Mouse (Mus musculus) heart, embryonic 11.5 days (tissue): ENCODE measurements around the gene Tgfb1. TPM values are rescaled to one million over a fixed set of nuclear protein-coding genes. Genes with fewer than 3 reads are reported as not detected.
A peak's percentile ranks its signal among the peaks of the same experiment; 100 is the strongest.

Experiments
- ATAC-seq: fragments of 200-750 bp; cut with Nextera tagmentation; replicated peaks from 2 replicates; pipeline ENCODE4 v1.8.0; 2017; ENCODE audit warnings: moderate library complexity; ENCODE audit not compliant: insufficient number of reproducible peaks, low FRiP score, low TSS enrichment
- H3K27ac ChIP-seq: fragments of 300-500 bp; sonication (generic); 2 replicates; pipeline ENCODE4 v1.5.1; 2014; ENCODE audit warnings: mild to moderate bottlenecking, low read depth, low read length
- H3K27me3 ChIP-seq: fragments of 300-500 bp; sonication (generic); 2 replicates; pipeline ENCODE4 v1.6.1; 2014; ENCODE audit warnings: mild to moderate bottlenecking, low read length, mixed read lengths; ENCODE audit not compliant: control insufficient read depth, insufficient read depth
- H3K36me3 ChIP-seq: fragments of 300-500 bp; sonication (generic); 2 replicates; pipeline ENCODE4 v1.6.1; 2014; ENCODE audit warnings: mild to moderate bottlenecking, low read length, moderate library complexity, mixed read lengths; ENCODE audit not compliant: control insufficient read depth, insufficient read depth
- H3K4me1 ChIP-seq: fragments of 300-500 bp; sonication (generic); 2 replicates; pipeline ENCODE4 v1.6.1; 2014; ENCODE audit warnings: low read length; ENCODE audit not compliant: control insufficient read depth, insufficient read depth
- H3K4me2 ChIP-seq: fragments of 300-500 bp; sonication (generic); 2 replicates; pipeline ENCODE4 v1.6.1; 2014; ENCODE audit warnings: mild to moderate bottlenecking, moderate library complexity
- H3K4me3 ChIP-seq: fragments of 300-500 bp; sonication (generic); 2 replicates; pipeline ENCODE4 v1.5.1; 2014; ENCODE audit warnings: low read depth, low read length
- H3K9ac ChIP-seq: fragments of 300-500 bp; sonication (generic); 2 replicates; pipeline ENCODE4 v1.6.1; 2014; ENCODE audit warnings: mild to moderate bottlenecking, low read depth, low read length, moderate library complexity
- H3K9me3 ChIP-seq: fragments of 300-500 bp; sonication (generic); replicated peaks from 2 replicates; pipeline ENCODE4 v1.6.1; 2016; ENCODE audit warnings: low read length; ENCODE audit not compliant: control insufficient read depth
- WGBS: fragments of 180-500 bp; shearing (Covaris S2); extraction: QIAGEN DNeasy Blood & Tissue Kit; methylation state at CpG from one replicate; pipeline ENCODE4 v1.1.7; 2014; ENCODE audit not compliant: insufficient replicate concordance; 5-methylcytosine and 5-hydroxymethylcytosine counted together
- polyA plus RNA-seq: library from polyadenylated mRNA; unstranded; fragments of >200 nt; fragmentation: Nextera tagmentation; extraction: Ambion mirVana; gene quantifications from 2 replicates; pipeline ENCODE4 v1.2.1, GENCODE M21; 2014

Tgfb1 gene
- 3.5 and 3.6 TPM in 2 replicates for polyA plus RNA-seq

GRCm38 (mm10) chr7:25686680-25687531, at the start of gene Tgfb1:
Gene Tgfb1 (plus strand): TSS chr7:25687002.
- peak within 1 kb of the TSS; percentile 97 for H3K4me2 ChIP-seq
- H3K4me3 ChIP-seq: peak within 1 kb of the TSS; percentile 75
- peaks cover 3% of the 10 kb centered on the region; the same call in 1 of the 2 replicates for H3K36me3 ChIP-seq
- peaks cover 23% of the 10 kb centered on the region for H3K4me1 ChIP-seq
- peak within 1 kb of the TSS; percentile 80 for H3K9ac ChIP-seq
- WGBS: 1% methylated on average over 45 of the region's 69 CpGs
- ATAC-seq: peak; percentile 36
- H3K27ac ChIP-seq: peak within 1 kb of the TSS; percentile 86
- H3K27me3 ChIP-seq: peaks cover 8% of the 10 kb centered on the region; the same call in 1 of the 2 replicates
- H3K9me3 ChIP-seq: no peaks in the 10 kb centered on the region

GRCm38 (mm10) chr7:25637099-25637498, 49.7 kb upstream of the Tgfb1 start:
- Histone ChIP-seq H3K4me2 (no peak overlapping the region), H3K4me1 (peaks cover 6% of the 10 kb centered on the region; the same call in 1 of the 2 replicates), H3K36me3 (no peaks in the 10 kb centered on the region), H3K4me3 (no peak overlapping the region), H3K27me3 (no peaks in the 10 kb centered on the region), H3K9ac (no peak overlapping the region; the same call in 1 of the 2 replicates), H3K27ac (no peak overlapping the region), H3K9me3 (no peaks in the 10 kb centered on the region)
- no peak for ATAC-seq
- WGBS: 76% methylated on average over 5 of the region's 5 CpGs

GRCm38 (mm10) chr7:25639754-25640153, 47.0 kb upstream of the Tgfb1 start:
- H3K4me3 ChIP-seq: no peak overlapping the region
- no peak for ATAC-seq
- peaks cover 6% of the 10 kb centered on the region; the same call in 1 of the 2 replicates for H3K4me1 ChIP-seq
- no peak overlapping the region for H3K9ac ChIP-seq
- no peaks in the 10 kb centered on the region for H3K27me3 ChIP-seq
- H3K9me3 ChIP-seq: no peaks in the 10 kb centered on the region
- H3K36me3 ChIP-seq: no peaks in the 10 kb centered on the region; the same call in 1 of the 2 replicates
- 85% methylated on average over 4 of the region's 4 CpGs for WGBS
- no peak overlapping the region for H3K4me2 ChIP-seq
- H3K27ac ChIP-seq: no peak overlapping the region

GRCm38 (mm10) chr7:25644136-25644535, 42.7 kb upstream of the Tgfb1 start:
- no peak for ATAC-seq
- H3K4me3 ChIP-seq: no peak overlapping the region
- WGBS: 73% methylated on average over 10 of the region's 10 CpGs

GRCm38 (mm10) chr7:25644631-25645030, 42.2 kb upstream of the Tgfb1 start:
- no peak overlapping the region for H3K9ac ChIP-seq
- H3K27ac ChIP-seq: no peak overlapping the region
- H3K4me2 ChIP-seq: no peak overlapping the region
- no peak for ATAC-seq
- no peak overlapping the region for H3K4me3 ChIP-seq
- no peaks in the 10 kb centered on the region; the same call in 1 of the 2 replicates for H3K4me1 ChIP-seq
- no peaks in the 10 kb centered on the region for H3K27me3 ChIP-seq
- 82% methylated on average over 4 of the region's 4 CpGs for WGBS
- H3K9me3 ChIP-seq: no peaks in the 10 kb centered on the region
- H3K36me3 ChIP-seq: no peaks in the 10 kb centered on the region; the same call in 1 of the 2 replicates

More at GRCm38 (mm10) chr7:25644136-25644535, 42.7 kb upstream of the Tgfb1 start:
- no peaks in the 10 kb centered on the region; the same call in 1 of the 2 replicates for H3K36me3 ChIP-seq
- no peaks in the 10 kb centered on the region for H3K27me3 ChIP-seq
- no peak overlapping the region for H3K9ac ChIP-seq
- H3K27ac ChIP-seq: no peak overlapping the region
- no peaks in the 10 kb centered on the region for H3K9me3 ChIP-seq
- peaks cover under 1% of the 10 kb centered on the region; the same call in 1 of the 2 replicates for H3K4me1 ChIP-seq
- H3K4me2 ChIP-seq: no peak overlapping the region

GRCm38 (mm10) chr7:25645074-25645473, 41.7 kb upstream of the Tgfb1 start:
- ATAC-seq: no peak
- H3K27ac ChIP-seq: no peak overlapping the region
- H3K36me3 ChIP-seq: no peaks in the 10 kb centered on the region; the same call in 1 of the 2 replicates
- no peaks in the 10 kb centered on the region for H3K27me3 ChIP-seq
- H3K4me3 ChIP-seq: no peak overlapping the region
- H3K9ac ChIP-seq: no peak overlapping the region
- no peaks in the 10 kb centered on the region; the same call in 1 of the 2 replicates for H3K4me1 ChIP-seq
- no peak overlapping the region for H3K4me2 ChIP-seq
- 69% methylated on average over 14 of the region's 14 CpGs for WGBS
- no peaks in the 10 kb centered on the region for H3K9me3 ChIP-seq

- no peak overlapping the region for H3K27ac ChIP-seq
- ATAC-seq: no peak
Measured at GRCm38 (mm10) chr7:25647574-25648123, 39.2 kb upstream of the Tgfb1 start.

GRCm38 (mm10) chr7:25649839-25650238, 37.0 kb upstream of the Tgfb1 start:
- ATAC-seq: no peak

More at GRCm38 (mm10) chr7:25647574-25648123, 39.2 kb upstream of the Tgfb1 start:
- no peak overlapping the region for H3K4me3 ChIP-seq
- H3K4me1 ChIP-seq: no peaks in the 10 kb centered on the region; the same call in 1 of the 2 replicates
- H3K9ac ChIP-seq: no peak overlapping the region
- H3K9me3 ChIP-seq: no peaks in the 10 kb centered on the region
- no peaks in the 10 kb centered on the region; the same call in 1 of the 2 replicates for H3K36me3 ChIP-seq
- WGBS: 45% methylated on average over 5 of the region's 5 CpGs
- H3K27me3 ChIP-seq: no peaks in the 10 kb centered on the region
- no peak overlapping the region for H3K4me2 ChIP-seq

More at GRCm38 (mm10) chr7:25649839-25650238, 37.0 kb upstream of the Tgfb1 start:
- Histone ChIP-seq H3K4me2 (no peak overlapping the region), H3K27me3 (no peaks in the 10 kb centered on the region), H3K4me1 (no peaks in the 10 kb centered on the region), H3K27ac (no peak overlapping the region), H3K36me3 (no peaks in the 10 kb centered on the region), H3K9ac (0 out of 2 replicates have a peak overlapping the region, but pooled peaks have one; percentile 6), H3K4me3 (no peak overlapping the region), H3K9me3 (no peaks in the 10 kb centered on the region)
- 72% methylated on average over 5 of the region's 5 CpGs for WGBS
